Mouse (Mus musculus) urinary bladder, adult 2 months (tissue): ENCODE measurements around the gene Eri3. TPM values are rescaled to one million over a fixed set of nuclear protein-coding genes. Genes with fewer than 3 reads are reported as not detected.

Source experiments
- DNase-seq: peaks from one replicate; pipeline ENCODE4 v3.0.0; 2022; ENCODE audit warnings: low spot score
- polyA plus RNA-seq: library from polyadenylated mRNA; depleted of rRNA; stranded (reverse); fragments of >200 nt; gene quantifications from 2 replicates; pipeline ENCODE4 v1.2.3, GENCODE M21; 2012

The Eri3 gene
- polyA plus RNA-seq, 1 experiment = 95.4 TPM

DNA sequence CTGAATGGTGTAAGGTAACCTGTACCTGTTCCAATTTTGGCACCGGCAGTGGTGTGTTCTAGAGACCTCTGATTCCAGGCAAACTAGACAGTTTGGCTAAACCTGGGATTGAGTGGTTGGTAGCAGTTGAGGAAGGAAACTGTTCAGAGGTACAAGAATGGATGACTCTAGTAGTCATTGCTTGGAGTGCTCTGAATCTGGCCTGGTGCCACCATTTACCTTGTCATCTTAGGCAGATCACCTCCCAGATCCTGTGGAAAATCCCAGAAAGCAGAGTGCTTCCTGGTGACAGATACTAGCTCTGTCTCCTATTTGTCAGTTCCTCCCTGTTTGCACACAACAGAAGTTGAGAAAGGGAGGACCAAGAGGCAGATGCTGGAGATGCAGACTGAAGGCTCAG, 27.4 kb downstream of the Eri3 start:
- DNase-seq = no peak

DNA sequence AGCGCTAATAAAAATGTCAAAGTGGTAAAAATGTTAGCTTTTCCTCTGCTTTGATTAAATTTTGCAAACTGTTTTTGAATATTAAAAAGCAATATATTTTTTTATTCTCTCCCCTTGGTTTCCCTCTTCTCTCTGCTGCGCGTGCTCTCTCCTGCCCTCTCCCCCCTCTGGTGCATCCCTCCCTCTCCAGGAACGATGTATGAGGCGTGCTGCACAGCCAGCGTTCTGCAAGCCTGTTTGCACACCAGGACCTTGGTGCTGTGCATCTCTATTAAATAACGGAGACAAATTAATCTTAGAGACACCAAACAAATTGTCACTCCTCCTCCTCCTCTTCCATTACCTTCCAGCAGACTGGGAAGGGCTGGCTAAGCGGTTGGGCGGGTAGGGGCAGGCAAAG, 31.5 kb downstream of the Eri3 start:
- no peak for DNase-seq

DNA sequence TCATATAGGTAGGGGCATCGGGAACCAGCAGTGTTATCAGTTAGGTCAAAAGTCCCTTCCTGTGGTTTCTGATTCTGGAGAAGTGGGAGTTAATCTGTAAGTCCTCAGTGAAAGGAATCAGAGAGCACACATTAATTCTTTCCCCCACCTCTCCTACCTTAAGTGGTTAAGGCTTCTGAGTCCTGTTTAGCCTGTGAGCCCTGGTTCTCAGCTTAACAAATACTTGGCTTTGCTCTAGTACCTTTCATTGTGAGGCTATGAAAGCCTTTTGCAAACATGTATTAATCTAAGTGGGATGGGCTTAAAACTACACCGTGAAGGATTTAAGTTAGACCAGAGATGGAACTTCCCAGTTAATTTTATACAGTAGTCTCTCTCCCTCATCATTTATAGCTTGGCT, 35.8 kb downstream of the Eri3 start:
- no peak for DNase-seq

DNA sequence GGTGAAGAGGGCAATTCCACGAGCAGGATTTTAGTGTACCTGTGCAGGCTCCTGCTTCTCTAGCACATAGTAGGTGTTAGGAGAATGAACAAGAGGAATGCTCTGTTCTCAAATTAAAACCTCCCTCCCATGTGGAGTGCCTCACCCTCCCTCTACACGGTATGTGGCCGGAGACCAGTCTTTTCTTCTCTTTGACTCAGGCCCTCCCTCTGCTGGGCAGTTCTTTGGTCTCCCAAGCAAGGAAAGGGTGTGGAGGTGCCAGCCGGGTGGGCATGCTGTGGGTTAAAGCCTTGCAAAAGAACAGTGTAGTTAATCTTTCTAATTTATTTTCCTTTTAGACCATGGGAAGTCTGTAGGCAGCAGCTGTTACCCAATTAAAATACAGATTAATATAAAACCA, 37.3 kb downstream of the Eri3 start:
- DNase-seq = no peak

DNA sequence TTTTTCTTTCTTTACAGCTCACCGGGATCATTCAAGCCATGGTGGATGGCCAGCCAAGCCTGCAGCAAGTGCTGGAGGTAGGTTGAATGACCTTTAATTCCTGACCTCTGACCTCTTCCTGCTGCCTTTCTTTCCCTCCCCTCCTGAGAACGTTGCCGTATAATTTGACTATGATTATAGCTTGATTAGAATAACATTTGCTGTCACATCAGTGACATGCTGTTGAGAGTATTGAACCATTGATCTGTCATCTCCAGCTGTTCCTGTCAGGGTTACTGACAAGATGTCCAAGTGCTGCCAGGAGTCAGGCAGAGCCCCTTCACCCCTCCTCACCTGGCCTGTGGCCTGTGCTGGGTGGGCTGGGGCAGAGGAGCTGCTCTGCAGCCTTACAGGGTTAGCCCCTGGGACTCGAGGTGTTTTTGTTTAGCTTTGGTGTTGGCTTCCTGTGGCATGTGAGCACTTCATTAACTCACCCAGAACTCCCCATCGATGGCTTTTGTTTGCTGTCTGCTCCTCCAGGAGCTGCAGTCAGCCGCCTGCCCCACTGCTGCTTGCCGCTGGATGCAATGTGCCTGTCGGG, 39.0 kb downstream of the Eri3 start:
- DNase-seq = no peak

DNA sequence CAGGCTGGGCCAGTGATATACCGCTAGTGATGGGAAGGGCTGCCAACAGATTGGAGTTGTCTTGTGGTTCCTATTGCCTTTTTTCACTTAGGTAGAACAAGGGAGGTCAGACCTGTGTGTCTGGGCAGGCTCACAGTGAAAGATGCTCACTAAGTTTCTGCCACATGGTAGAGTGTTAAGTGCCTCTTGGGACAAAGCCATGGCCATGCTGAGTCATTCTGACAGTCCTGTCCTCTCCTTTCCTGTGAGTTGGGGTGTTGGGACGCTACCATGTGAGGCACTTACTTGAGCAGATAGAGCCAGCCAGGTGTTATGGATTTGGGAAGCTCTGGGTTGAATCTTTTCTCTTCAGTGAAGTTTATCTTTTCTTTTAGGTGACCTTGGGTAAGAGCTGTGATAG, 40.6 kb downstream of the Eri3 start:
- DNase-seq = no peak

DNA sequence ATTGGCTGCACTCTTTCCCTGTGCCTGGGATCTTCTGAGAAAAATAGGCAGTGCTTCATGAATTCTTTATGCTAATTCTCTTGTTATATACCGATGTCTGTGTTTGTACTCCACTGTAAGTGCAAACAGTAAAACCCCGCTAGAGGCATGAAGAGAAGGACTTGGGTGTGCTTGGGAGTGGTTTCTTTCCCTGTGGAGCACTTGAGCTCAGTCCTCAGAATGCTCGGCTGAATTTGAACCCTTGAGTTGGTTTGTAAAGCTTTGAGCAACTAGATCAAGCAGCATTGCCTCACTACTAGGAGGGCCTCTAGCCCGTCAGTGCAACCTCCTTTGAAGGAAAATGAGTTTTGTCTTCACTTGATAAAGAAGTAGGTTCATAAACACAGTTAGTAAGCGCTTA, 42.0 kb downstream of the Eri3 start:
- no peak for DNase-seq

DNA sequence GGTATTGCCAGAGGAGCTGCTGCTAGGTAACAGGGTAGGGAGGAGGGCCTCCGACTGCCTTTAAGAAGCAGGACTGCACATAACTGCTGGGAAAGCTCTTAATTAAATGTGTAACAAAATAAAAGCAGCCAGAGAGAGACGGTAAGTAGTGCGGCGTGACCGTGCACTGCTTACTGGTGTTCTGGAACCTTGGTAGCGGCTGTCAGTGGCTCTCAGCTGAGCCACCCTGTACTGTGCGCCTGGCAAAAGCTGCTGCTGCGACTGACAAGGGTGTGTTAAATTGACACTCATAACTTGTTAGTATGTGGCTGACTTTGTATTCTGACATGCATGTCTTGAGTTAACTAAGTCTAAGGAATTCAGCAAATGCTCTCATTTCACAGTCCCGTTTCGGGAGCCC, 45.1 kb downstream of the Eri3 start:
- no peak for DNase-seq

DNA sequence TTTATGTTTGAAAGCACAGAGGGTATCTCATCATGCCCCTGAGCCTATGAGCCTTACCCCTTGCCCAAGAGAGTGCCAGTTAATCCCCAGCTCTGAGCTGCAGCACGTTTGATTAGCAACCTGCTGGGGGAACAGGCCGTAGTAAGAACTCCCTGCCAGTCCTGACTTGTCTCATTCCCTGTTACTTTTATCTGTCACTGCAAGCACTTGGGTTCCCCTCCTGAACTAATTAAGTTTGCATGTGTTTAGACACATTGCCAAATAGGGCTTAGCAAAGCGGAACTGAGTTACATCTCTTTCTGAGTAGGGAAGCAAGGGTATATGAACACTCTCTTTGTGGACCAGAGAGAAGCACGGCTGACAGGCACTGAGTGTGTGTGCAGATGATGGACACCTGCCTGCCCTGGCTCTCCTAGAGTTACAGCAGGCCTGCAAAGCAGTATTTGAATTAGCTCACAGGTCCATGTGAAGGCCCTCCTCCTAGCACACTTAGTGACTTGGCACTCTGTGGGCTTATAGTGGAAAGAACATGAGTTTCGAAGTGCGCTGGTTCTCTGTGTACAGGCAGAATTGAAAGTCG, 49.9 kb downstream of the Eri3 start:
- DNase-seq = no peak

DNA sequence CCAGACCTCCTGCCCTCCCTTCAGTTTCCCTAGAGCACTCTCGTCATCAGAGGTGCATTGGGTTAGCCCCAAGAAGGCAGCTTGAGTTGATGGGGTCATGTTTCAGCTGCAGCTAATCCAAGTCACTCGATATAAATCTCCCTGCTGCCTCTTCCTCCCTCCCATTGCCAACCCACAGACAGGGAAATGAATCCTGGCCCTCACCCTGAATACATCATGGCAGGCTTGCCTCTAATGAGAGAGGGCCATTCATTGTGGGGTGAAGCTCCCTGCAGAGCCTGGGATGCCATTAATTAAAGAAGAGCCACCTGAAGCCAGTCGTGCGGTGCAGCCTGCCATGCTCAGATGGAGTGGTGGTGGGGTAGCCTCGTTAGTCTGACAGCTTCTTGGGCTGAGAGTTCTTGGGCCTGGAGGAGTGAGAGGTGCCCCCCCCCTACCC, 51.2 kb downstream of the Eri3 start:
- no peak for DNase-seq

DNA sequence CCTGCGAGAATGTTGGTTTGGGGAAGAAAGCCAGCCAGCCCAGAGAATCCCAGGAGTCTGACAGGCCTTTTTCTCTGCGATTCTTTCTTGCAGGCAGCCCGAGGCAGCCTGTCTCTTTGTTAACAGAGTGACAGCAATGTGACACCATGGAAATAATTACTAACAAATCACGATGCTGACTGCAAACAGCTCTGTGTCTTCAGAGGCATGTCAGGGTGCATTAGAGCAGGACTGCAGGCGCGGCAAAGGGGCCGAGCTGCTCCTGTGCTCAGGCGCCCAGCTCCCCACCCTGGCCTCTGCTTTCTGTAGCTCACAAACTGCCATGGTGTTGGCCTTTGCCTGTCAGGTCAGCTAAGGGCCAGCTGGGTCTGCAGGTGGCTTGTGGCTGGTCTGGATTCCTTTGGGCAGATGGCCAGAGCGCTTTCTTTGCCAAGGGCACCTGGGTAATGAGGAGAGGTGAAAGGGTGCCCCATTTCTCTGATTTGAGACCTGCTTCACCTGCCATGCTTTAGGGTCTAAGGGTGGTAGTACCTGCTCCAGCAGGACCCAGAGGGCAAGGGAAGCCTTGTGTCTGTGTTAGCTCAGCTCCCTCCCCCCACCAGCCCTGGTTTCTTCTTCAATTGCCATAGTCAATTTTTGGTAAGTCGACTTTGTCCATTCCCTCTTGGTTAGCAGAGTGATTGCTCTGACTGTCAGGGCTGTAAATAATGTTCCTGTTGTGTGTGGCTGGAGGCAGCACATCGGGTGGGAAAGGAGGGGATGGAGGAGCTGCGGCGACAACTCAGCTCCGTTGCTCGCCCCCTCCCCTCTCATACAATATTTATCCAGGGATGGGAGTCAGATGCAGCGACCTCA, 55.2 kb downstream of the Eri3 start:
- DNase-seq = no peak

DNA sequence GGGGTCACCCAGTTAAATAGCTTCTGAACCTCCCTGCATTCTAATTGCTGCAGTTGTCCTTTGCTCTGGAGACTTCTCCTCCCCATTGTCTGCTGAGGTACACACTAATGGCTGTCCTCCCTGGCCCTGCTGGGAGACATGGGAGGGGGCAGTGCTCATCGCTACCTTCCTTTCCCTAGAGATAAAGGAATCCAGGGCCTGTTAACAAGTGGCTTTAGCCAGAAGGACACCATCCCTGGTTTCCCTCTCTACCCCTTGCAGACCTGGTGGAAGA, 55.7 kb downstream of the Eri3 start:
- DNase-seq = no peak

DNA sequence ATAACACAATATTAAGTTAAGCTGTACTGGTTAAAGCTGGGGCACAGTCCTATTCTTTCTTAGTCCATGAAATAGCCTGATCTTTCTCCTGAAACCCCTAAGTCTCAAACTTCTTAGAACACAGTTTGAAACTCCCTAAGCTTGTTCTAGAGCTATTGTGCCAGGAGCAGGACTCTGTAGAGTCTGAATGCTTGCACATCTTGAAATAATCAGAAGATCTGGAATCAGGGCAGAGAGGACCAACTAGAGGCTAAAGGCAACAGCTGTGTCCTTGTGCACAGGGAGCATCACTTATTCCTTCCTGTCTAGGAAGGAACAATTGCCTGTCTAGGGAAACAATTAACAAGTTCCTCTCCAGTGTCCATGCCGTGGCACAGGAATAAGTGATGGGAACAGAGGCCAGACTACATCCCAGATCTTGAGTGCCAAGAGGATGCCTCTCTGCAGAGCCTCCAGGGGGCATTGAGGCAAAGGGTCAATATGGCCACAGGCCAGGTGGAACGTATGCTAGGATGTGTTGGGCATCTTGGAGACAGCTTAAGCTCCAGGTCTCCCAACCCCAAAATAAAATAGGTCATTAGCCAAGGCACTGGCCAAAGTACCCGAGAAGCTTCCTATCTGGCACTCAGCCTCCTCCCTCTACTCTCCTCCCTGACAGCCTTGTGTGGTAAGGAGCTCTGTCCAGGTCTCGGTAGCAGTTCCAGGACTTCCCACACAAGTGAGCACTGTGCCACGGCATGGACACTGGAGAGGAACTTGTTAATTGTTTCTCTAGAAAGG, 56.9 kb downstream of the Eri3 start:
- no peak for DNase-seq

DNA sequence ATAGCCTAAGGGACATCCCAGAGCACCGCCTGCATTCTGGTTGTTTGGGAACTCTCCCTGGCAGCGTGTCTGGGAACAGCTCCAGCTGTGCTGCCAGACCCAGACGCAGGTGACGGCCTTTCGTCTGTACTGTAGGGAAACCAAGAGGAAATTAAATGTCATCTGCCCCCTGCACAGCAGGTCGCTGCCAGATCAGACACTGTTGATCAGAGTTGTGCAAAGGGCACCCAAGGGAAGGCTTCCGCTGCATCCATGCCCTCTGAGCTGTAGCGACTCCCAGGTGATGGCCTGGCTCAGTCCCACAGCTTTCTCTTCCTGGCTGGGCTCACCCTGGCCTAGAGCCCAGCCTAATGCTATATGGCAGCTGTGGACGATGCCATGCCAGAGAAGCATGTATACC, 58.1 kb downstream of the Eri3 start:
- DNase-seq = no peak

DNA sequence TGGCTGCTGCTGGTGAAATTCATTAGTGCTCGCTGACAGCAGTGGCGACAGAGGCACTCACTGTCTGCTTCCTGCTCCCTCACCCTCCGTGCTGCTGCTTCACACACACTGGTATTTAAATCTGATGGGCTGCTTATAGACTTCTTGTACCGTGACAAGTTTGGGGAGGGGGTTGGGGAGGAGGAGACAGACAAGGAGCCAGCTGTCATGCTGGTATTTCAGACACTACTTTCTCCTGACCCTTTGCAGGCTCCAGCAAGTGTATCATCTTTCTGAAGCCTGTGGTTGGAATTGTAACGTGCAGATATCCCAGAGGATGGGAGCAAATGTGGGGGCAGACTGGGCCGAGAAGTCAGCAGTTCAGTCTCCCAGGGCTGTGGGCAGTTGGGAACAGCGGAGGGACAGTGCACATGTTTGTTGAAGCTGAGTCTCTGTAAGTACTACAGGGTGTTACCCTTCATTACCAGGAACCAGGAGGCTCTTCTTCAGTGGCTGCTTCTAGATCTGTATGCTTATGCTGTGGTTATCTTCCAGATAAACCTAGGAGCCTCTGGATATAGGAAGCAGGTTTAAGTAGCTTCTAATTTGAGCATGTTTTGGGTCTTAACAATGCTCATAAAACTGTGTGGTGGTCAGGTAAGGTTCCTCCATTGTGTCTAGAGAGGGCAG, 59.3 kb downstream of the Eri3 start:
- no peak for DNase-seq

DNA sequence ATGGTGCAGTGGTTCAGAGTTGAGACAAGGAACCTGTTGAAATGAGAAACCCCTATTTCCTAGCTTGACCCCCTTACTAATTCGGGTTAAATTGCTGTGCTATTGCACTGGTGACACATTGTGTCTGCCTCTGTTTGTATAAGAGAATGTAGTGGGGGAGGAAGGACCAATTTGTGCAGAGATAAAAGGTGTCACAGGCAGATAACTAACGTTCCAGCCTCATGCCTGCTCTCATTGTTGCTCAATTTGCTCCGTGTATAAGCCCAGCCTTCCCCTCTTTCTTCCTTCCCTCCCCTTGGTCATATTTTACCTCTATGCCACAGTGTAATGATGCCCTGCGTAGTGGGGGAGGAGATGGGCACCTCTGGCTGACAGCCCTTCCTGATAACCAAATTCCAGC, 61.2 kb downstream of the Eri3 start:
- DNase-seq = no peak

DNA sequence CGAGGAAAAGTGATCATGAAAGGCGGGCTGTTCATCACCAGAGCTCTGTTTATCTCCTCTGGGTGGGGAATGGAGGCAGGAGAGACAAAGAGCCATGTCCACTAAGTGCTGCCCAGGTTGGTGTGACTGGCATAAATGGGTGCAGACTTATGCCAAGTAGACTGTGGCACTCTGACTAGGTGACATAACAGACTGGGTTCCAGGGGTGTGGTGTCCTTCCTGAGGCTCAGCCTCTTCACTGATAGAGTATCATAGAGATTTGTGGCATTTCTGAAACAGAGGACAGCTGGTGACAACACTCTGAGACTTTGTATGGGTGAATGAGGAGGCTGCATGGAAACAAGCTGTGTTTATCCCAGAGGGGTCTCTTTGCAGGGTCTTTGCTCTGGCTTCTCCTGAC, 61.6 kb downstream of the Eri3 start:
- no peak for DNase-seq

DNA sequence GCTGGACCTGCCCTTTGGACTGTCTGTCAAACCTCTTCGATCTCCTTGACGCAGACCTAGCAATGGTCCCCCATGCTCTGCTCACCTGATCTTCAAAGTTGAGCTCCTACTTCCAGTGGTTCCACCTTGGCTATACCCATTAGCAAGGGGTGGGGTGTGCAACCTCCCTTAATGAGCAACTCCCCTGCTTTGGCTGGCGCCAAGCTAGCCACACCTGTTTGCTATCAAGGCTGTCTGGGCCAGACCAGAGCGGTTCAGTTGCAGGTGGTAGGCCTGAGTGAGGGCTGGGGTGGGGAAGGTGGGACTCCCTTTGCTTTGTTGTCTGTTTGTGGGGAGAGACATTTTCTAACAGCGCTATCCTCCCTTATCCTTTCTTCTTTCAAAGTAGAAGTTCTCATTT, 62.5 kb downstream of the Eri3 start:
- DNase-seq = no peak

DNA sequence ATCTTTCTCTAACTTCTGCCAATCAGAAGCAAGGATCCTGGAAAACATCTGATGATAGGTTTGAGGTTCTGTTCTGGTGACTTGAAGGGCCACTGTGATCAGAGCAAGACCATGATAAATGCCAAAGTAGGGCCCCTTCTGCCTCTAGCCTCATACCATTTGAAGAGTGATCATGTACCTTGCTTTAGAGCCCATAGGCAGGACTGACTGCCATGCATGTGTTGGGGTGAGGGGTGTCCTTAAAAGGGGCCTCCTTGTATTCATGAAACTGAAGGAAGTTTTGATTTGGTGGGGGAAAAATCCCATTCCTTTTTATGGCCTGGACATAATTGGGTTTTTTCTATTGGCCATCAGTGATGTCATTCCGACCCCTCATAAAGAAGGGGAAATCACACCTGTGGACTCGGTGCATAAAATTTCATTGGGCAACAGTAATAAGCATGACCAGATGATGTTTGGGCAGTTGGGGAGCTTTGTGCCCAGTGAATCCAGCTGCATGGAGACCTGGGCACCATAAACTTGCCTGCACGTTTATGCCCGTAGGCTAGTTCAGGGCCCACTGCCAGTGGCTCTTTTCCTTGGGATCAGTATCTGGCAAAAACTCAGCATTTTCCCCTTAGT, 63.1 kb downstream of the Eri3 start:
- DNase-seq = no peak

DNA sequence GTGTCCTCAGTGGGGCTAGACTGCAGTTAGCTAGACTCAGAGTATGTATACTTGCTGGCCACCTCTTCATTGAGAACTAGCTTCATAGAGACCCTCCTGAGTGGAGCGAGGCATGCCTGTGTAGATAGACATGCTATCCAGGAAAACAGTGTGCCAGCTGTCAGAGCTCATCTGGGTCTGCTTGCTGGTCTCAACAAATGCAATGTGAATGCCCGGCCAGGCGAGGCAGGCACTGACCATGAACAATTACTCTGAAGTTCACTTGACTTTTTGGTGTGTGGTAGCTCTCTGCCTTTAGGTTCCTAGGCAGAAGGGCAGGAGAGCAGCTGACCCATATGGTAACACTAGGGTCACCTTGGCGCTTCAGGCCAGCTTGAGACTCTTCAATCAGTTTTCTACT, 66.4 kb downstream of the Eri3 start:
- no peak for DNase-seq

DNA sequence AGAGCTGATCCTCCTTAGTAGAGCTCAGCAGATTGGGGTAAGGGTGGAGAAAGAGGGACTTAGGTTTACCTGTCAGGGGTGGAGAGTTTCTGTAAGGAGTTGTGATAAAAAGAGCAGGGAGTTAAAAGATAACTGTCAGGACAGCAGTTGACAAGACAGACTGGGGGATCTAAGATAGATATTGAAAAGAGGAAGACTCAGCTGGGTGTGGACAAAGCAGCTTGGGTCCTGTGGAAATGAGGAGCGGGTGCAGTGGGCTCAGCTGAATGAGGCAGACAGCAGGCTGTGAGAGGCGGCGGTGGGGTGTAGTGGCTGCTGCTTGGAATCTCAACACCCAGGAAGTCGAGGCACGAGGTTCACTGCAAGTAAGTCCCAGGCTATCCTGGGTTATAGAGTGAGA, 72.1 kb downstream of the Eri3 start:
- no peak for DNase-seq

DNA sequence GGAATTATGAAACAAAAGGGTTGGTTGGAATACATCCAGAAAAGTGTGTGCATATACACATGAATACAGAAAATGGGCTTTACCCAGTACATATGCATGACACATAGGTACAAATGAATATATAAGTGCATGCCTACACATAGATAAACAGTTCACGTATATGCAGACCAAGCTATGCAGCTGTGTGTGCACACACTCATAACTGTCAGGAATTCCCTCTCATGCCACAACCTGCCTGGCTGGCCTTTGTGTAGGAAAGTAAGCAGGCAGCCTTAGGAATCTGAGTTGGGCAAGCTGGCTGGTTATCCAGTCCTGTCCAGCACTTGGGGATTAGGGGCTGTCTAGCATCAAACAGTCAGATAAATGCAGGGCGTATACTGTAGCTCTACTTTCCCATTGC, 72.9 kb downstream of the Eri3 start:
- no peak for DNase-seq
